Mouse (Mus musculus) spleen, adult 2 months (tissue): ENCODE data around the gene Gabarap.

Experiments used
- CTCF ChIP-seq: fragments of 200-500 bp; IDR thresholded peaks from 2 replicates; pipeline ENCODE4 v1.5.1; 2011; ENCODE audit warnings: mild to moderate bottlenecking, inconsistent platforms; ENCODE audit not compliant: insufficient read depth, insufficient read length, insufficient replicate concordance; ENCODE audit errors: extremely low read depth
- POLR2A ChIP-seq: fragments of 200-500 bp; IDR thresholded peaks from 2 replicates; pipeline ENCODE4 v1.6.1; 2011; ENCODE audit warnings: low read depth, low read length, inconsistent platforms

DNA sequence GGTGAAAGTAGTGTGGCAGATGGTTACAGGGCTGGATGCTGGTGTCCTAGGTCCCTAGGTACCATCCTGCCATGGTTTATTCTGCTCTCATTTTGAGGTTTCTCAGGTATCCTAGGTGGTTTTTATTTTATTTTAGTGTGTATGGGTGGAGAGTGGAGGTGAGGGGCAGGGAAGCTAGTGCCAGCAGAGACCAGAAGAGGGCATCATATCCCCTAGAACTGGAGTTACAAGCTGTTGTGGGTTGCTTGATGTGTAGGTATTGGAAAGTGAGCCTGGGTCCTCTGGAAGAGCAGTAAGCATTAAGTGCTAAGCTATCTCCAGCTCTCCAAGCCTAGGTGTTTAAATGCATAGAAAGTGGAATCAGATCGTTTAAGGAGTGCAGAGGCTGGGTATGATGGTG lies 38.7 kb upstream of the Gabarap start:
- TF ChIP-seq POLR2A, result no peak
- no peak for TF ChIP-seq CTCF
